Mouse (Mus musculus): ENCODE results near the gene AI413582. TPM values are rescaled to one million over a fixed set of nuclear protein-coding genes. Genes with fewer than 3 reads are reported as not detected.
A peak's percentile ranks its signal among the peaks of the same experiment; 100 is the strongest.

Gene AI413582
- total RNA-seq, 2 experiments from 2014 or later: 92.2 to 97.5 TPM

- DNase-seq (ENCODE audit: low spot score in 2 of 2): no peak
- intact Hi-C loops (cut with DNase I): no loop called here
Measured at GRCm38 (mm10) chr17:27583185-27583894, 17.8 kb upstream of the AI413582 start.

DNA sequence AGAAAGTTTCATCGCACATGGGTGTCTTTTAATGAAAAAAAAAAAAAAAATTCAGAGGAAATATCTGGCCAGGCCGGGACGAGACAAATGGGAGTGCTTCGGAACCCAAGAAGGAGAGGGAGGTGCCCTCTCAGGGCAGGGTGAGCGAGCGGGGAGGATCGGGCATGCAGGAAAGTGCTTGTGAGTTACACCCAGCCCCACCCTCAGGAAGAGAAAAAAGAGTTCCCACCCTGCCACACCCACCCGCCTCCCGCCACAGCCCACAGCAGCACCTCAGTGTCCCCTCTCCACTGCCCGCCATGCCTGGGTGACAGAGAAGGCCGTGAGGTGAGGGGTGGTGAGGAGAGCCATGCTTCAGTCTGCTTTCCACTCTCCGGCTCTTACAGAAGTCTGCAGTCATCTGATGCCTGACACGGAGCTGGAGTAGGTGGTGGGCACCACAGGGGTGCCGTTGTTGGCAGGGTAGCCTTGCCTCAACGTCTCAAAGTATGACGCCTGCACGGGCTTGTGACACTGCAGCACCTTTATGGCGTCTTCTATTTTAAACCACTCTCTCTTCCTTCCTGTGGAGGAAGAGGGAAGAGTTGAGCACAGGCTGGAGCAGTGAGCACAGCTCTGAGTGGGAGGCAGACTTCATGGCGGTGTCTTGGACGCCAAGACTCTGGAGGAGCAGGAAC, 15.0 kb upstream of the AI413582 start:
- intact Hi-C loops (cut with DNase I): no loop called here
- no peak for DNase-seq (ENCODE audit: low spot score in 2 of 2)

- no peak for DNase-seq (ENCODE audit: low spot score in 2 of 2)
- intact Hi-C loops (cut with DNase I): no loop called here
Measured at GRCm38 (mm10) chr17:27579816-27580215, 14.3 kb upstream of the AI413582 start.

GRCm38 (mm10) chr17:27578487-27578886, 12.9 kb upstream of the AI413582 start:
- intact Hi-C loops (cut with DNase I): no loop called here
- DNase-seq (ENCODE audit: low spot score in 2 of 2): peak in 1 of 2 experiments; percentile 31

- no peak for DNase-seq (ENCODE audit: low spot score in 2 of 2)
- intact Hi-C loops (cut with DNase I): no loop called here
Measured at GRCm38 (mm10) chr17:27577468-27577867, 11.9 kb upstream of the AI413582 start.

- DNase-seq (ENCODE audit: low spot score in 2 of 2): no peak
- intact Hi-C loops (cut with DNase I): no loop called here
Measured at GRCm38 (mm10) chr17:27576056-27576455, 10.5 kb upstream of the AI413582 start.

GRCm38 (mm10) chr17:27575116-27575776, 9.7 kb upstream of the AI413582 start:
- intact Hi-C loops (cut with DNase I): no loop called here
- DNase-seq (ENCODE audit: low spot score in 2 of 2): no peak

DNA sequence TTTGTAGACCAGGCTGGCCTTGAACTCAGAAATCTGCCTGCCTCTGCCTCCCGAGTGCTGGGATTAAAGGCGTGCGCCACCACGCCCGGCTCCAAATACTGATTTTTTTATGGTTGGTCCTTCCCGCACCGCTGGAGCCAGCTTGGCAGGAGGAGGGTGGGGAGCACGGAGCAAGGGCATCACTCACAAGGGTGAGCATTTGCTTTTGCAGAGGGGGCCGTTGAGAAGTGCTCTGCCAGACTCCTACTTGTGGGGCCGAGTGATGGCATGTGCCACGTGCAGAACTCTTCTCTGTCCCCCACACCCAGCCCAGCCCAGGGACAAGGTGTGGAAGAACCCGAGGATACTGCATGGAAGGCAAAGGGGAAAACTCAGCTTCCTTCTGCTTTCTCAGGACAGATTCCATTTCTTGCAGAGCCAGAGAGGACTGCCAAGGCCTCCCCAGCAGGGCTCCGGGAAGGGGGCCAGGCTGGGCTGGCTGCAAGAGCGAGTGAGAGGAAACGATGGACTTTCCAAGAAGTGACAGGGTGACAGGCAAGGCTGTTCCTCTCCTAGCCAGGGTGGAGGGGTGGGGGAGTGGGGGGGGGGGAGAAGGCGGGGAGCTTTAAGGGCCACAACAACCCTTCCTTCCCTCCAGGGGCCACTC, 9.0 kb upstream of the AI413582 start:
- DNase-seq (ENCODE audit: low spot score in 2 of 2): peak in 1 of 2 experiments; percentile 62
- intact Hi-C loops (cut with DNase I): no loop called here

GRCm38 (mm10) chr17:27573772-27574320, 8.3 kb upstream of the AI413582 start:
- intact Hi-C loops (cut with DNase I): no loop called here
- DNase-seq (ENCODE audit: low spot score in 2 of 2): no peak

DNA sequence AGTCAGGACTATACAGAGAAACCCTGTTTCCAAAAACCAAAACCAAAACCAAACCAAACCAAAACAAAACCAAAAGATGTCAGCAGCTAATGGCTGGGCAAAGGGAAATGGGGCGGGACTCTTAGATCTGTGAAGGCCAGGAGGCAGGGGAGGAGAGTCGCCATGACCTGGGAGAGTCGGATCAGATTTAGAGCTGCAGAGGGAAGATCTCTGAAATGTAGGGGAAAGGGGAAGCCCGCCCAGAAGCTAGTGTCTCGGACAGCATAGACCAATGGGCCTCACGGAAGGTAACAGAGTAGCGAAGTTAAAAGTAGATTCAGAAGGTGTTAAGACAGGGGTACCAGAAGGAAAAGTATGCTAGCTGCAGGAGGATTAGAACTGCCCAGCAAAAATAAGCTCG, 5.8 kb upstream of the AI413582 start:
- intact Hi-C loops (cut with DNase I): no loop called here
- no peak for DNase-seq (ENCODE audit: low spot score in 2 of 2)

- intact Hi-C loops (cut with DNase I): loop anchor here (10.0 kb wide), 1 partner anchor 197 kb away; no protein-coding TSS in a partner anchor
- DNase-seq (ENCODE audit: low spot score in 2 of 2): no peak
Measured at GRCm38 (mm10) chr17:27568228-27568627, 2.7 kb upstream of the AI413582 start.

DNA sequence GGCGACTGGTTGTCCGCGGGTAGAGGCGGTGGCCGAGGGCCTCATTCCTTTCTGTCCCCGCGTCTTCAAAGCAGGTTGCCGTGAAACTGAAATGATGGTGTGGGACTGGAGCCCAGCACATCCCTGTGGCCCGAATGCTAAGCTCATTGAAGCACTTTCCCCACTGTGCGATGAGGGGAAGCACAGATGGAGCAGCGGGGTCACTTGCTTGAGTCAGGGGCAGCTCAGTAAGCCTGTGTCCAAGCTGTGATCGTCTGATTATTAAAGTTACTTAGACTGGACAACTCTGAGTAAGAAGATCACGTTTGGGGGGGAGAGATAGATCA, 349 bp upstream of the AI413582 start:
- intact Hi-C loops (cut with DNase I): loop anchor here (2.0 to 10.0 kb wide), 2 partner anchors 57 to 199 kb away; partner anchors contain the start of gene Nudt3
- no peak for DNase-seq (ENCODE audit: low spot score in 2 of 2)

DNA sequence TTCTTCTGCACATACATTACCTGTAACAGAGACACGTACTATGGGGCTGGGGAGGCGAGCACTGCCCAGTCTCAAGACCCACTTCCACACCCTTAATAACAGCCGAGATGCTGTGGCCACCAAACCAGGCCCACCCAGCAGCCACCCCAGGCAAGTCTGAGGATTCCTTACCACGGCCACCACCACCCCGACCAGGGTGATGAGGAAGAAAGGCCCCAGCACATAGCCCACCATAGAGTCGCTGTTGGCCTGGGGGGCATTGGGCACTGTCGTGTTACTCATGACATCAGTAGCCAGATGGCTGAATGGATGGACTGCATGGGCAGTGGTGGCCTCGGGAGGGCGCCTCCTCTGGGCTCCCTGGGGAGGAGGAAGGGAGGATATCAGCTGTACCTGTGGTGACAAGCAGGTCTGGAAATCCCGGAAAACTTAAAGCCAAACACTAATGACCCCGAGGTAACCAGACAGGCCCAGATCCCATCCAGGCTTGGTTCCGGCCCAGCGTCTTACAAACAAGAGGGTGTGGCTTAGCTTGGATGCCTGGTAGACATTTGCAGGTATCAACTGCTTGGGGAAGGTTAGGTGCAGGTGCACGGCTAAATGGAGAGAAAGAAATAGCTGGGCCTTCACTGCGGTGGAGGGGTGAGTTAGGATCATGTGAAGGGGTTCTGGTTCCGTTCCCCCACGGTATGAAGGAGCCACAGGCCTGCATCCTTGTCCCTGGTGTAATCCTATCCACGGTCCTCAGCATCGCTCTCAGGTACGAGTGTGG, 979 bp downstream of the AI413582 start:
- DNase-seq (ENCODE audit: low spot score in 2 of 2): peak in 1 of 2 experiments; percentile 36
- intact Hi-C loops (cut with DNase I): loop anchor here (2.0 to 10.0 kb wide), 2 partner anchors 58 to 200 kb away; partner anchors contain the start of gene Nudt3

GRCm38 (mm10) chr17:27563771-27564244, 1.7 kb downstream of the AI413582 start:
- intact Hi-C loops (cut with DNase I): loop anchor here (2.0 to 10.0 kb wide), 2 partner anchors 59 to 201 kb away; partner anchors contain the start of gene Nudt3
- no peak for DNase-seq (ENCODE audit: low spot score in 2 of 2)

DNA sequence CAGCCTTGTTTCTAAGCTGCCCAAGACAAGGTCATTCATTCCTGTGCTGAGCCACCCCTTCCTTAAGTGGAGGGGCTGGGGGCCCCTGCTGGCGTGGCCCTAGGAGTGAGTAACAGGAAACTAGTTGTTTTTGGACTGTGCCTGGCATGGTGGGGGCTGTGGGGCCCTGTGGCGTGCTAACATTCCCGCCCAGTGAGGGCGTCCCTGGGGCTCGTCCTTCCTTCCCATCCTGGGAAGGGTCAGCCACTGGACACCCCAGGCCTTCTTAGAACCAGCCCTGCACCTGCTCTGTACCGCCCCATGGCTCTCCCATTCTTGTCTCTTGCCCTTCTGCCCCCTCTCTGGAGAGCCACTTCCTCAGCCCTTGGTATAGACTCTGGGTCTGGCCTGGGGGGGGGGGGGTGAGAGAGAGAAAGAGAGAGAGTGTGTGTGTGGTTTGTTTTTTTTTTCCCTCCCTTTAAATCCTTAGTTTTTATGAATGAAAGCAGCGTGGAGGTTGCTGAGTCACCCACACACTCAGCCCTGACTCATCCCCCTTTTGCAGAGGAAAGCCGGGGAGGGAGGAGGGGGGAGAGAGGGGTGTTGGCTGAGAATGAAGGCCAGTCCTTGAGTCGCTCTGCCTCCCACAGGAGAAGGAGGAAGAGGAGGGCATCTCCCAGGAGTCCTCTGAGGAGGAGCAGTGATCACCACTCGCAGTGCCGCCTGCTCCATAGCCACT, 3.6 kb downstream of the AI413582 start:
- intact Hi-C loops (cut with DNase I): loop anchor here (10.0 kb wide), 1 partner anchor 203 kb away; no protein-coding TSS in a partner anchor
- peak; percentile 67 to 70 for DNase-seq (ENCODE audit: low spot score in 2 of 2)

DNA sequence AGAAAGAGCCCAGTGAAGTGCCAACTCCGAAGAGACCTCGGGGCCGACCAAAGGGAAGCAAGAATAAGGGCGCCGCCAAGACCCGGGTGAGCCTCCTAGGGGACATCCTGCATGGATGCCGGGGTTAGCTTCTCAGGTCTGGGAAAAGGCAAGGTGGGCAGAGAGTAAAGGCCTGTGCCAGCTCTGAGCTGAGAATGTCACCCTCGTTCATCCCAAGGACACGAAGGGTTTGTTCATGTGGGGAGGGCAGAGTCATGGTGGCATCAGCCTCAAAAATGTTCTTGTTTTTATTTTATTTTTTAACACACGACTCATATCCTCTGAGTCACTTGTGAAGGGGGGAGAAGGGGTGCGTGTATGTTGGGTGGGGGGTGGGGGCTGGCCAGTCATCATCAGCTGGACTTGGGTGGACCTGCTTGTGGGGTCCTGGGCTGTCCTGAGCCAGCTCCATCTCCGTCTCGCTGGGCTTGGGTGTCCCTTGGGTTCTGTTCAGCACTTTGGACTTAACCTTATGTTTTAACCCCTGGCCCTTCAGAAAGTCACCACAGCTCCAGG, 4.6 kb downstream of the AI413582 start:
- intact Hi-C loops (cut with DNase I): loop anchor here (10.0 kb wide), 1 partner anchor 204 kb away; no protein-coding TSS in a partner anchor
- no peak for DNase-seq (ENCODE audit: low spot score in 2 of 2)

DNA sequence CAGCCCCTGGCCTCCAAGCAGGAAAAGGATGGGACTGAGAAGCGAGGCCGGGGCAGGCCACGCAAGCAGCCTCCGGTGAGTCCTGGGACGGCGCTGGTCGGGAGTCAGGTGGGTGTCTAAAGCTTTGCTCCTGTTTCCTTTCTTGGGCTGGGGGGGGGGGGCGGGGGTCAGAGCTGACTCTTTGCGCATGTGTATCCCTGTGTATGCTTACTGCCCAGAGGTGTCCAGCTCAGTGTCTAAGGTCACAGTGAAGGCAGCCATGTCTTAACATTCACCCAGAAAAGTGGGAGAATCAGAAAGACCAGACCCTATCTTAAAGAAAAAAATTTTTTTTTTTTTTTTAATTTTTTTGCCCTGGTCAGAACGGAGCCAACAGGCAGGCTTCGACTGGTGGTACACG, 6.0 kb downstream of the AI413582 start:
- intact Hi-C loops (cut with DNase I): no loop called here
- no peak for DNase-seq (ENCODE audit: low spot score in 2 of 2)

DNA sequence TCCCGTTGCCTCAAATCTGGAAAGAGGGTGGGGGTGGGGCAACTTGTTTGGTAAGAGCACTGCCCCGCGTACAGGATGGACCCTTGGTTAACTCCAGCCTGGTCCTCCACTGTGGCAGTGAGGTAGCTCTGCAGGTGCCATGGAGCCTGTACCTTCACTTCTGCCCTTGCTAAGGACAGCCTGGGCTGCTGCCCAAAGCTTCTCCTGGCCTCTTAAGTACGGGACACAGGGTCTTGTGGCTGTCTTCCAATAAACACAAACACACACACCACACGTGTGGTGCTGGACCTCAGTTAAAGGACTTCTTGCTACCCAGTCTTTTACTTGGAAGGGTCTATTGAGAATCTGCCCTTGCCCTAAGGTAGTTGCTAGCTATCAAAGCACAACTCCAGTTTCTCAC, 6.7 kb downstream of the AI413582 start:
- intact Hi-C loops (cut with DNase I): no loop called here
- DNase-seq (ENCODE audit: low spot score in 2 of 2): no peak

Data from left cerebral cortex, postnatal 14 days (tissue).